Mouse (Mus musculus) MN1 (cell line): ENCODE results near the gene Clec4a1.

ENCODE experiments used
- DNase-seq: peaks from one replicate; pipeline ENCODE4 v3.0.0-alpha.2; 2016; ENCODE audit warnings: low spot score

The Clec4a1 gene

GRCm38 (mm10) chr6:122921451-122921850 lies at the start of gene Clec4a1:
Gene Clec4a1, plus strand, starts transcription at chr6:122921848.
- DNase-seq: no peak

GRCm38 (mm10) chr6:122872800-122873199 lies 48.8 kb upstream of the Clec4a1 start:
- DNase-seq: no peak

GRCm38 (mm10) chr6:122873871-122874719 lies 47.6 kb upstream of the Clec4a1 start, which contains the start of gene Necap1:
Gene Necap1, plus strand, starts transcription at chr6:122874474.
- DNase-seq: peak; percentile 97

- DNase-seq: peak; percentile 62
Measured at GRCm38 (mm10) chr6:122874720-122875389, 46.8 kb upstream of the Clec4a1 start.

GRCm38 (mm10) chr6:122879141-122879735 lies 42.4 kb upstream of the Clec4a1 start:
- no peak for DNase-seq

- DNase-seq: no peak
Measured at GRCm38 (mm10) chr6:122879781-122880505, 41.7 kb upstream of the Clec4a1 start.

- no peak for DNase-seq
Measured at GRCm38 (mm10) chr6:122881287-122881686, 40.4 kb upstream of the Clec4a1 start.

- no peak for DNase-seq
Measured at GRCm38 (mm10) chr6:122883603-122884002, 38.0 kb upstream of the Clec4a1 start.

- no peak for DNase-seq
Measured at GRCm38 (mm10) chr6:122889599-122889998, 32.0 kb upstream of the Clec4a1 start.

GRCm38 (mm10) chr6:122892442-122893049 lies 29.1 kb upstream of the Clec4a1 start:
- peak; percentile 62 for DNase-seq

GRCm38 (mm10) chr6:122919922-122920321 lies 1.7 kb upstream of the Clec4a1 start:
- no peak for DNase-seq

- DNase-seq: no peak
Measured at GRCm38 (mm10) chr6:122934845-122935244, 13.2 kb downstream of the Clec4a1 start.

- DNase-seq: no peak
Measured at GRCm38 (mm10) chr6:122939618-122940017, 18.0 kb downstream of the Clec4a1 start.

GRCm38 (mm10) chr6:122946760-122947159 lies 25.1 kb downstream of the Clec4a1 start:
- DNase-seq: no peak

GRCm38 (mm10) chr6:122952401-122952800 lies 30.8 kb downstream of the Clec4a1 start, which contains the start of gene Clec4a3:
Gene Clec4a3, plus strand, starts transcription at chr6:122952515.
- no peak for DNase-seq

- DNase-seq: no peak
Measured at GRCm38 (mm10) chr6:122964562-122964961, 42.9 kb downstream of the Clec4a1 start.

- no peak for DNase-seq
Measured at GRCm38 (mm10) chr6:122969048-122969447, 47.4 kb downstream of the Clec4a1 start.
